Mouse (Mus musculus): Measurements from ENCODE around the gene Plxnb2. TPM values are rescaled to one million over a fixed set of nuclear protein-coding genes. Genes with fewer than 3 reads are reported as not detected.

Gene Plxnb2
- polyA plus RNA-seq (2012; rRNA removed) = 65.8 and 72.5 TPM in 2 replicates

DNA sequence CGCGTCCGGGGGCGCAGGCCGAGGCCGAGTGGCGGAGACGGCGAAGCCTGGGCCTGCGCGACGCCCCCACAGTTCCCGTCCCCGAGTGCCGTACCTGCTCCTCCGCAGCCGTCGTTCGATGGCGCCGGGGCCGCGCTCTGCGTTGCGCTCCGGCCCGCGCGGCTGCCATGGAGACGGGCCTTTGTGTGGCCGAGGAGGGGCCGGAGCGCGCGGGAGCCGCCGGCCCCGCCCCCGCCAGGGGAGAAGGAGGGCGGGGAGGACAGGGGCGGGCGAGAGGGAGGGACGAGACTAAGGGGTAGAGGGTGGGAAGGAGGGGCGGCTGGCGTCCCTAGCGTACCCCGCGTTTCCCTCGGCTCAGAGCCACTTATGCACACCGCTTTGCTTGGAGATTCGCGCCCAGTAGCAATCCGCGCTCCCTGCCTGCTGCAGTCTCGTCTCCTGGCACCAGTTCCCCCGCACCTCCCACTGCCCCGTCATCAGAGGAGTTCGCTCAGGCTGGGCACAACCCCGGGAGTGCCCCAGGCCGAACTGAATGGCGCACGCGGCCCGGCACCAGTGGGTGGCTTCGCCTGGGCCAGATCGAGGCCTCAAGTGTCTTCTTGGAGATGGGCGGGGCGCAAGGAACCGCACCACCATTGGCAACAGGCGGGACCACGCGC lies at the start of gene Plxnb2:
TSS of gene Plxnb2 (minus strand) at position 218 of the 659 bp plus-strand sequence.
- DNase-seq (ENCODE audit: extremely low spot score in 1 of 2, low spot score in 1 of 2) = peak; percentile 47 to 72

DNA sequence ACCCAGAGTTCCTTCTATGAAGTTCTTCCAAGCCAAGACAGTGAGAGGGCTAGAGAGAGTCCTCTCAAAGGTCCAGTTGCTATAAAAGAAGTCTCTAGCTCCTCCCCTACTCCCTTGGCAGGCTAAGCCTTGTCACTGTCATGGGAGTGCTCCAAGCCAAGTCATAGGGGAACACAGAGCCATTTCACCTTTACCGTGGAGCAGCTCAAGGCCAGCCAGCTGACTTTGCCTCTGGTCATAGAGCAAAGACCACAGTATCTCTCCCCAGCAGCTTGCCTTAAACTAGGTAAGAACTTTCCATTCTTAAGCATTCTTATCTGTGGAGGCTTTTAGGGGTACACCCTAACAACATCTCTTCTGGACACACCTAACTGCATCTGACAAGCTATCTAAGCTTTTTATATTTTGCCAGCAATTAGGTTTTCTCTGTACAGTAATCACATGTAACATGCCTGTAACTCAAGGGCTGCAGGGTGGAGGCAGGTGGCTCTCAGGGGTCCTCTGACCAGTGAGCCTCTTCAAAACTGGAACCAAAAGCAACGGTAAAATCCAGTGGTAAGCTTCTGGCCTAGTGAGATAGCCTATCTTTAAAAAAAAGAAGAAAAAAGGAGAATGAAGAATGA lies 35.1 kb upstream of the Plxnb2 start:
- no peak for DNase-seq (ENCODE audit: extremely low spot score in 1 of 2, low spot score in 1 of 2)

DNA sequence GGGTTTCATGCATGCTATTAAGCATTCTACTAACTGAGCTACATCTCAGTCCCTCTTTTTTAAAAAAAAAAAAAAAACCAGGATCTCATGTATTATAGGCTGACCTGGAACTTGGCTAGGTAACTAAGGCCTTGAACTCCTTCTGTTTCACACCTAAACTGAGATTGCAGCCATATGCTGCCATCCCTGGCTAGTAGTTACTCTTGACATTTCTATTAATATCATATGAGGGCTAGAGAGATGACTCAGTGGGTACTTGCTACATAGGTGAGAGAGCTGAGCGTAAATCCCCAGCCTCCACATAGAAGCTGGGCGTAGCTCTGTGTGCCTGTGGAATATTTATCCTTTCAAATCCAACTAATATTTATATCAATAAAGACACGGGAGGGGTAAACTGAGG lies 34.4 kb upstream of the Plxnb2 start:
- DNase-seq (ENCODE audit: extremely low spot score in 1 of 2, low spot score in 1 of 2) = no peak

DNA sequence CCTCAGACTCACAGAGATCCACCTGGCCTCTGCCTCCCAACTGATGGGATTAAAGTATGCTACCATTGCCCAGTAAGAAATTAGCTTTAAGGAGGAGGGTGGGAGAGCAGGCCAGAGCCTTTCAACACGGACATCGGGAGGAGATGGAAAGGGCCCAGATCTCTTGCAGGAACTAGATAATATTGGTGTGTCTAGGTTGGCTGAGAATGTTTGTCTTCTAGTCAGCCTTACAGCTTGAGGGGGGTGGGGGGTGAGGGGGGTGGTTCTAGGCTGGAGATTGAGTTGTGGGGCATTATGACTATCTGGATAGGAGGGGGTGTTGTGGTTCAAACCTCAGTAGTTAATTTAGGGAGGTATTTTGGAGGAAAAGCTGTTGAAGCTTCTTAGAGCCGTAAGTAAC lies 32.9 kb upstream of the Plxnb2 start:
- DNase-seq (ENCODE audit: extremely low spot score in 1 of 2, low spot score in 1 of 2) = no peak

DNA sequence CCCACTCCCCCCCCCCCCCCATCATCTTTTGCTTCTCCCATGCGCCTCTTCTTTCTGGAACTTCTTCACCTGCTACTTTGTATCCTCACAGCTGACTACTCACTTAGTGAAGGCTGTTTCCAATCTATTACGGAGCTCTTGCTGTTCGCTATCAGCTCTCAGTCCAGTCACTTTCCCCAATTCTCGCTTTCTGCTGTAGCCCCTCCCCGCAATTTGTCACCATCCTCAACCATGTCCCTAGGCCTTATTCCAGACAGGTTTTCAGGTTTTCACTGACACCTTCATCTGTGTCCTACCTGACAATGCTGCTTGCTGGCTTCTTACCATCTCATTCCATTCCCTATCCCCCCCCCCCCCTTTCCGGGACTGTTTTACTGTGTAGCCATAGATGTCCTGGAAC lies 31.9 kb upstream of the Plxnb2 start:
- DNase-seq (ENCODE audit: extremely low spot score in 1 of 2, low spot score in 1 of 2) = no peak

DNA sequence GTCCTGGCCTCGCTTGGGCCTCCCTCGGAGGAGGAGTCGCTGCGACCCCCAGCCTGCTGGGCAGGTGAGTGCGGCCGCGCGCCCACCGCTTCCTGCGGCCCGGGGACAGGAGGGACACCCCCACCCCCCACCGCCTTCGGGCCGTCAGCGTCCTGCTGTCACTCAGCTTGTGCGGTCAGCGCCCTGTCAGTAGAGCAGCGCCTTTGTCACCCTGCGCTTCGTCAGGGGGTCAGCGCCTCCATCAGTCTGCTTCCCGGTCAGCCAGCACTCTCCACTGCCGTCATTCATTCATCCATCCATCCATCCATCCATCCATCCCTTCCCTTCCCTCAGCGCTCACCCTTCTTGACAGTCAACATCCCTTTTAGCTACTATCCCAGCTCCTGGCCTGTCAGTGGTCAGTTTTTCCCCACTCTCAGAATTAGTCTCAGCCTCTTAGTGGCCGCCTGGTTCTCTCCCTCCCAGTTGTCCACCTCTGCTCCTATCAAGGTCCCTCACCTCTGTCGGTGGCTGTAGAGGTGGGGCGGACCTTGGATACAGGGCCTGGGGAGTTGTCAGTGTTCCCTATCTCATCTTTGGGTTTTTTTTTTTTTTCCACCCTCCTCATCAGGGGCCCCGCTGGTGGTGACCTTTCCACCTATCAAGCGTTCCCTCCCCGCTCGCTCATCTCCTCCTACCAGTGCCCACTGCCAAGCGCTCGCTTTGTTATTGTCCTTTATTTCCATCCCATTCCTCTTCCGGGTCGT lies 31.3 kb upstream of the Plxnb2 start:
- DNase-seq (ENCODE audit: extremely low spot score in 1 of 2, low spot score in 1 of 2) = peak in 1 of 2 experiments; percentile 26

DNA sequence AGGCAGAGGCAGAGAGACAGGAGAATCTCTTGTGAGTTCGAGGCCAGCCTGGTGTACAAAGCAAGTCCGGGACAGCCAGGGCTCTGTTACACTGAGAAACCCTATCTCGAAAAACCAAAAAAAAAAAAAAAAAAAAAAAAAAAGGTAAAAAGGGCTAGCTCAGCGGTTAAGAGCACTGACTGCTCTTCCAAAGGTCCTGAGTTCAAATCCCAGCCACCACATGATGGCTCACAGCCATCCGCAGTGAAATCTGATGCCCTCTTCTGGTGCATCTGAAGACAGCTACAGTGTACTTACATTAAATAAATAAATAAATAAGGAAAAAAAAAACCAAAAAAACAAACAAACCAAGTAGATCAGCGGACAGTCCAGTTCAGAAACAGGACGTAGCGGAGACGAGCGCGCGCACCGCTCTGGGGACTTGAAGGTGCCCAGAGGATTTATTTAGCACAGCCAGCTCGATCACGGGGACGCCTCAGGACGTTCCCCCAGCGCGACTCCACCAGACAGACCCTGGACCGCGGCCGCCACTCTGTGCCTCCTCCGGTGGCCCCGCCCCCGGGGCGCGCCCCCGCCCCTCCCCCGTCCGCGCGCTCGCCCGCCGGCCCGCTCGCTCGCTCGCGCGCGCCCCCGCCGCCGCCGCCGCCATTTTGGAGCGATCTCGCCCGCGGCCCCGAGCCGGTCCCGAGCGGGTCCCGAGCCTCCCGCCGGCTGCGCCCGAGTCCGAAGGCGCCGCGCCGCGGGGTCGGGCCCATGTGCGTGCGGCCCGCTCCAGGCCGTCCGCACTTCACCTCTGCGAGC lies 30.5 kb upstream of the Plxnb2 start, which contains the start of gene Ppp6r2:
TSS of gene Ppp6r2 (plus strand) at position 639 of the 801 bp plus-strand sequence.
- DNase-seq (ENCODE audit: extremely low spot score in 1 of 2, low spot score in 1 of 2) = peak; percentile 44 to 72

DNA sequence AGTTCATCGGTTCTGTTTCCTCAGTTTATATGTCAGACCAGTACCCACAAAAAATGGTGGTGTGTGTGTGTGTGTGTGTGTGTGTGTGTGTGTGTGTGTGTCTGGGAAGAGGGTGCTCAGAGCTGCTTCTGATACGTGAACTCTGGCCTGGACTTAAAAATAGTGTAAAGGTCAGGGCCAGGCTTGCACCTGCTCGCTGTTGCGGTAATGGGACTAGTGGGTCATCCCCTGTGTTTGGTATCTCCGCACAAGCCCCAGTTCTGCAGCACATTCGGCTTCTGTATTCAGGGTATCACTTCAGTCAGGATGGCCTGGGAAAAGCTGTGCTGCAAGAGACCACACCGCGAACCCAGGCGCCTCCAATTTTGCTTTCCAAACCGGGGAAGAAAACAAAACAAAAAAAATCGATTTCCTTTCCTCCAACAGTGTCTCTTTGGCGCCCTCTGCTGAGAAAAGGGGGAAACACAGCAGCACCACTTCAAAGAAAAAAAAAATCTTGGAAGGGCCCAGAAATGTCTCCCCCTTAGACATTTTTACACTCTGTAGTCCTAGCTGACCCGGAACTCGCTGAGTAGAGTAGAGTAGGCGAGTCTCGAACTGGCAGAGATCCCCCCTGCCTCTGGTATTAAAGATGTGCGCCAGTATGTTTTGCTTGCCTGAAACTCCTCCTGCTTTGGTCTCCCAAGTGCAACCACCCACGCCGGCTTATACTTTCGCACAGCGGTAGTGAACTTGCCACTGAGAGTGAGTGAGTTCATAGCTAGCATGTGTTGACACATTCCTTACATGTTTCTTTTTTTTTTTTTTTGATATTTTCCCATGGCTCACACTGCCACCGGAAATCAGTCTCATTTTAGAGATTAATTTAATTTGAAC lies 29.5 kb upstream of the Plxnb2 start:
- DNase-seq (ENCODE audit: extremely low spot score in 1 of 2, low spot score in 1 of 2) = peak; percentile 71 to 96

DNA sequence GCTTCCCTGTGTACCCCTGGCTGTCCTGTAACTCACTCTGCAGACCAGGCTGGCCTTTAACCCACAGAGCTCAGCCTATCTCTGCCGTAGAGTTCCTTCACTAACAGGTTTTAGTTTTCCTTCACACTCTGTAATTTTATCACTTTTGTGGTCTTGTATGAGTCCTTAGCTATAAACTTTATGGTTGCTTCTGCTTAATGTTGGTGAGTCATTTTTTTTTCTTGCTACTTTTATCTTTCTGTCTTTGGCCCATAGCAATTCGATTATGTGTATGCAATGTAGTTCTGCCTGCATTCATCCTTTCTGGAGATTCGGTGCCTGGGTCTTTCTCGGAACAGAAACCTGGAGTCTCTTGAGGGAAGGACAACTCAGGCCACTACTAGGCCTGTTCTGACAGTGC lies 26.9 kb upstream of the Plxnb2 start:
- DNase-seq (ENCODE audit: extremely low spot score in 1 of 2, low spot score in 1 of 2) = no peak

DNA sequence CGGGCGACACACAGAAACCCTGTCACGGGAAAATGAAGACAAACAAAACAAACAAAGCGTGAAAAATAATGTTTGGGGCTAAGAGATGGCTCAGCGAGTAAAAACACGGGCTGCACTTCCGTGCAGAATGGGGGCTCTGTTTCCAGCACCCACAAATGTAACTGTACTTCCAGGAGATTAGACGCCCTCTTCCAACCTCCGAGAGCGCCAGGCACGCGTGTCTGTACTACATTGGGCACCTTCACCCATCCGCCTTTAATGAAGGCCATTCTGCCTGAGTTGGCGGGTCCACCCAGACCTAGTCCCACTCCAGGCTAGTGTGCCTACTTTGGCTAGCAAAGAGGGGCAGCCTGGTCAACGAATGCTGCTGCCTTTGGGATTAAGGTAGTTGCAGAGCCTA lies 16.5 kb upstream of the Plxnb2 start:
- no peak for DNase-seq (ENCODE audit: extremely low spot score in 1 of 2, low spot score in 1 of 2)

DNA sequence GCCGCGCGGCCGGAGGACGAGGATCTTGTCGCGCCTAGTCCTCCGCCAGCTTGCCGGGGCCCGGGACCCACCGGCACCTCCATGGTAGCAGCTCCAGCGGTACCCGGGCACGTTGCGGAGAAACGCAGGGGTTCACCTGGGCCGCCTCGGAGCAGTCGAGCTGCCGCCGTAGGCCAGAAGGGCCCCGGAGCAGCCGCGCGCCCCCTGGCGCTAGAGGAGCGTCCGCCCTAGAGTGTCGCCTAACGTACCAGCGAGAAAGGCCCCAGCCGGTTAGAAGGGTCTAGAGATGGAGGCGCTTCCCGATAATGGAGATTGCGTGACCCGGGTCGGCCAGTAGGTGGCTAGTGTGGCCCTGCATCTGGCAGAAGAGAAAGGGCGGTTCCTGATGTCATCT lies 15.7 kb upstream of the Plxnb2 start, which contains the start of gene Dennd6b:
TSS of gene Dennd6b (minus strand) at position 184 of the 394 bp plus-strand sequence.
- peak; percentile 97 to 99 for DNase-seq (ENCODE audit: extremely low spot score in 1 of 2, low spot score in 1 of 2)

DNA sequence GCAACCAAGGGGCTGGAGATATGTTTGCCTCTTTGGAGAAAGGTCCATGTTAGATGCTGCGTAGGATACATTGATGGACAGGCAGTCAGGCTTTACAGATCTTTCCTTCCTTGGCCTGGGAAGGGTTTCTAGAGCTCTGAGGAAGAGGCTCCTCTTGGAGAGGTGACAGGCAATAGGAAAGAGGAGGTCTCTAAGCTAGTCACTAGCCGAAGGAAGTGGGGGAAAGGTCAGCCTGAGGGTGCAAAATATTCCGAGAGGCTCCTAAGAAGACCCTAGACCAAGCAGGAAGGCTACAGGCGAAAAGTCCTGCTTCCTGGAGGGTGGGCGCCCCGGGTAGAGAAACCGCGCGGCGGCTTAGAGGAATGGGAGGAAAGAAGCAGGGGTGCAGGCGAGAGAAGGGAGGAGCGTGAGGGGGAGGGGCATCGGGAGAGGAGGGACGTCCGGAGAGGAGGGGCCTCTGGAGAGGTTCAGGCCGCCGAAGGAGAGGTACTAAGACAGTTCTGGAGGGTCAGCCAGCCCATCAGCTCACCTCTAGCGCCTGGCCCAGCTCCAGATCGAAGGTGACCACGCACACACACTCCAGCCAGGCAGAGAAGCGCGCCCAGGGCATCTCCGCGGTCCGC lies 15.2 kb upstream of the Plxnb2 start:
- DNase-seq (ENCODE audit: extremely low spot score in 1 of 2, low spot score in 1 of 2) = peak; percentile 79 to 91

DNA sequence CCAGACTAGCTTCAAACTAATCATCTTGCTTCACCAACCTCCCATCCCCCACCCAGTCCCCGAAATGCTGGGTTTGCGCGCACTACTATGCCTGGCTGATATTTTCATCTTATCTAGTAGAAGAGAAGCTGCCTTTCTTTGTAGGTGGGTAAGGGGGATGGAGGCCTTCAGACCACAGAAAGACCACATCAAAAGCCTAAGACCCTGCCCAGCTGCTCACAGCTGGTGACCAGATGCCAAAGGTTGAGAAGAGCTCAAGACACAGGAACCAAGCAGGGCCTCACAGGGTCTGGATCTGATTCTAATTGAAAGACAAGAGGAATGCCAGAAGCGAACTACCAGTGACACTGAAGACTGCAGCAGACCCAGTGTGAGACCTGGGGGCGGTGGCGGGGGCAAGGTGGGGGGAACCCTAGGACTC lies 14.7 kb upstream of the Plxnb2 start:
- DNase-seq (ENCODE audit: extremely low spot score in 1 of 2, low spot score in 1 of 2) = no peak

DNA sequence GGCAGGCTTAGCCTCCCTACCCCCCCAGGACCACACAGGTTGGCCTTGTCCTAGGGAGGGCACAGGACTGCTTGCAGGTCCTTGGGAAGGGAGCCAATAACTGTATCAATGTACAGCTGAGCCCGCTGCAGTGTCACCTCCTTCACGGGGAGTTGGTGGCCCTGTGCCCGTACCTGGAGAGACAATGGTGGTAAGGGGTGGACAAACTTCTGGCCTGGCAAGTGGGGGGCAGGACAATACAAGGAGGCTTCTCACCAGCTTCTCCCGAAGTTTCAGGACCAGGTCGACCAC lies 4.3 kb upstream of the Plxnb2 start:
- no peak for DNase-seq (ENCODE audit: extremely low spot score in 1 of 2, low spot score in 1 of 2)

DNA sequence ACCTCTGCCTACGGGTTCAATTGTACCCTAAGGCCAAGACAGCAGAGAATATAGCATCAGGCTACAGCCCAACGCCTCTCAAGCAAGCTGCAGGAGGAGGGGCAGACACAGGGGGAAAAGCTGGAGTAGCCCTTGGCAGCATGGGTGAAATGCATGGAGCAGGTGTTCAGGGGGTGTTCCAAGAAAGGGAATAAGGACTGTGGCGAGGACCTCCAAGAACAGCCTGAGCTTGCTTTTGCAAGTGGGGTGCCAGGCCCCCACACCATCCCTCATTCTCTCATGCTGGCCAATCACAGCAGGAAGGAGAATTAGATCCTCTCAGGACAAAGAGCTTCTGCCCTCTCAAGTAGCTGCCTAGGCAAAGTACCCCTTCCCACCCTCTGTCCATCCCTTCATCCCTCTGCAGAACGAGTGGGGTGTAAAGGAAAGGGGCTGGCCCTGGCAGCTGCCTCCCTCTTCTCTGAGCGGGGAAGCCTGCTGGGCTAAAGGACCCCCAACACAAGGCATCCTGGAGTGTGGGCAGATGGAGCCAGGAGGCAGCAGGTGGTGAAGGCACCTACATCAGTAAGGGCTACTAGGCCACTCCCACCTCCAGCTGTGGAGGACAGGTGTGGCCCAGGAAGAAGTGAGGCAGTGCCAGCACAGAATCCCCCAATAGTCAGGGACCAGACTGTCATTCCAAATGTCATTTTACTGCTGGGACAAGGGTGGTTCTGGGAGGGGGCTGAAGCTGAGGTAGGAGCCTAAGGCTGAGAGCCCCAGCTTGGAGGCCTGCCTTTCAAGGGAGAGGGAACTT lies 3.8 kb upstream of the Plxnb2 start:
- no peak for DNase-seq (ENCODE audit: extremely low spot score in 1 of 2, low spot score in 1 of 2)

DNA sequence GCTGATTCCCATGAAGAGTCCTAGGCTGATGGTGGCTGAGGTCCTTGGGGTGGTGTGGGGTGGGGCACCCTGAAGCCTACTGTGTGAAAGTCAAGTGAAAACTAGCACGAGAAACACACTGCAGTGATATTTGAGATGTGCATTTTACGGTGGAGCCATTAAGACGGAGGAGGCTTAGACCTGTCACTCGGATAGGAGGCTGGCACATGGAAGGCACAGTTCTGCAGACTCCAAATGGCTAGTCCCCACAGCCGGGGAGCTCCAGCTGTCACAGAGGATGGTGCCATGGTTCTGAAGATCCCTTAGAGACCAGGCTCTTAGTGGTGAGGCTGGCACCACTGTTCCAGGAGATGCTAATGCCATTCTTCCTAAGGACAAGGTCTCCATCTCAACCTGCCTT lies 2.3 kb upstream of the Plxnb2 start:
- DNase-seq (ENCODE audit: extremely low spot score in 1 of 2, low spot score in 1 of 2) = no peak

DNA sequence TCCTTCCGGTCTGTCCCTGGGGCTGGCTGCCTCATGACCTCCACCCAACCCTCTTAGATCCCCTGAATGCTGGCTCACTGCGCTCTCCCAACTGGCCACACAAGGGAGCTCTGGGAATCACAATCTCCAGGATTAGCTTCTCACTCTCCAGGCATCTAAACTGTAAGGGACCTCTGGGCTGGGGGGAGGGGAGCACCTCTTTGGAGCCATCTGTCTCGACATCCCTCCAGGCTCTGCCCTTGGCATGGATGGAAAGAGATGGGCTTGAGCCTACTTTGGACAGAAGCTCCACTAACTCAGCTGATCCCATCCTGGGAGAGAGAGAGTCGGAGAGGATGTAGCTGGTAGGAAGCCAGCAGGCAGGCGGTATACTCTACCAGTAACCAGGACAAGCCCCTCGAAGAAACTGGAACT lies 1.7 kb upstream of the Plxnb2 start:
- no peak for DNase-seq (ENCODE audit: extremely low spot score in 1 of 2, low spot score in 1 of 2)

DNA sequence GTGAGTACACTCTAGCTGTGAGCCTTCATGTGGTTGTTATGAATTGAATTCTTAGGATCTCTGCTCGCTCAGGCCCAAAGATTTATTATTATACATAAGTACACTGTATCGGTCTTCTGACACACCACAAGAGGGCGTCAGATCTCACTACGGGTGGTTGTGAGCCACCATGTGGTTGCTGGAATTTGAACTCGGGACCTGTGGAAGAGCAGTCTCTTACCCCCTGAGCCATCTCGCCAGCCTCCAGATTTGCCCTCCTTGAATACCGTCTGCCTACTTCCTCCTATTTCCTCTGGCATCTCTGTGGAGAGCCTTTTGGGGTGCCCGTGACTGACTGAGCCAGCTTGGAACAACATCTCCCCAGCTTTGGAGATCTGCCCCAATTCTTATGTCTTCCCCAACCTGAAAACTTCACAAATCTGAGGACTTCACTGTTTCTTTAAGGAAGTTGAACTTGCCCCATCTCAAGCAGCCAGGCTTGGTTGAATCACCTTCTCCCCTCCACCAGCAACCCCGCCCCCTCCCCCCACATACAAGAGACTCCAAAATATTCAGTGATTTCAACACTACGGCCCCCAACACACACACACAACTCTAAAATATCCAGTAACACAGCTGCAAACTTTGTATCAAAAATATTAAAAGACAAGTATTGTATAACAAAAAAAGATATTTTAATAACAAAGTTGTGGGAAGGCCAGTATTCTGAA lies 1.1 kb upstream of the Plxnb2 start:
- no peak for DNase-seq (ENCODE audit: extremely low spot score in 1 of 2, low spot score in 1 of 2)
